ENCODE assay signal across 8 mouse cellular contexts in genomic region chrX:13039211-13039610, GRCm38 (mm10). TPM values are rescaled to one million over a fixed set of nuclear protein-coding genes. Genes with fewer than 3 reads are reported as not detected.
DNase-seq lines count a peak whose midpoint lies in the region.

No protein-coding gene starts in this region.

- peak; percentile 21 for DNase-seq in layer of hippocampus, adult 11-12 months (ENCODE audit: low spot score)
- DNase-seq in layer of hippocampus, postnatal 25 days (ENCODE audit: extremely low spot score in 1 of 2, low spot score in 1 of 2) = no peak
- DNase-seq in brain, adult 2 months (ENCODE audit: low read depth, low spot score) = peak; percentile 65
- DNase-seq in gastrocnemius, postnatal 10 days = peak; percentile 9
- peak; percentile 6 to 12 for DNase-seq in right cerebral cortex, adult 2 months (ENCODE audit: low spot score in 2 of 2)
- no peak for DNase-seq in urinary bladder, postnatal 36 days (ENCODE audit: low spot score in 2 of 2)
- no peak for DNase-seq in adrenal gland, adult 8-10 months
- no peak for DNase-seq in natural killer cell, adult 2 months (ENCODE audit: low spot score in 2 of 2)

RNA-seq across cellular contexts. Expression of gene Usp9x, which starts 32.1 kb away (rescaled TPM):
- total RNA-seq in layer of hippocampus, postnatal 25 days (2021) = 100 to 1,000 TPM; 226 to 231 TPM
- 100 to 1,000 TPM; 147 to 155 TPM for total RNA-seq in gastrocnemius, postnatal 10 days (2021)
- total RNA-seq in adrenal gland, adult 8-10 months (2022) = 100 to 1,000 TPM; 172 to 242 (median 222) TPM

Comparison
In these comparisons a context has a peak if more than half of its experiments do, and no peak if none do; other contexts are left out.
1. DNase-seq: peak in layer of hippocampus, adult 11-12 months (single experiment), brain, adult 2 months (single experiment), gastrocnemius, postnatal 10 days (single experiment) and right cerebral cortex, adult 2 months (2 of 2); none in layer of hippocampus, postnatal 25 days (0 of 2), urinary bladder, postnatal 36 days (0 of 2), adrenal gland, adult 8-10 months (single experiment) and natural killer cell, adult 2 months (0 of 2).